Mouse (Mus musculus) megakaryocyte, embryonic 14.5 days (primary cell): Measurements from ENCODE around the gene Parvb.

Source experiments
- FLI1 ChIP-seq: IDR thresholded peaks from 2 replicates; pipeline ENCODE4 v1.6.1; 2012; ENCODE audit warnings: low read length, inconsistent platforms, mixed read lengths
- GATA1 ChIP-seq: IDR thresholded peaks from 3 replicates; pipeline ENCODE4 v1.6.1; 2012; ENCODE audit warnings: mixed read lengths, low read length, inconsistent platforms, borderline replicate concordance

DNA sequence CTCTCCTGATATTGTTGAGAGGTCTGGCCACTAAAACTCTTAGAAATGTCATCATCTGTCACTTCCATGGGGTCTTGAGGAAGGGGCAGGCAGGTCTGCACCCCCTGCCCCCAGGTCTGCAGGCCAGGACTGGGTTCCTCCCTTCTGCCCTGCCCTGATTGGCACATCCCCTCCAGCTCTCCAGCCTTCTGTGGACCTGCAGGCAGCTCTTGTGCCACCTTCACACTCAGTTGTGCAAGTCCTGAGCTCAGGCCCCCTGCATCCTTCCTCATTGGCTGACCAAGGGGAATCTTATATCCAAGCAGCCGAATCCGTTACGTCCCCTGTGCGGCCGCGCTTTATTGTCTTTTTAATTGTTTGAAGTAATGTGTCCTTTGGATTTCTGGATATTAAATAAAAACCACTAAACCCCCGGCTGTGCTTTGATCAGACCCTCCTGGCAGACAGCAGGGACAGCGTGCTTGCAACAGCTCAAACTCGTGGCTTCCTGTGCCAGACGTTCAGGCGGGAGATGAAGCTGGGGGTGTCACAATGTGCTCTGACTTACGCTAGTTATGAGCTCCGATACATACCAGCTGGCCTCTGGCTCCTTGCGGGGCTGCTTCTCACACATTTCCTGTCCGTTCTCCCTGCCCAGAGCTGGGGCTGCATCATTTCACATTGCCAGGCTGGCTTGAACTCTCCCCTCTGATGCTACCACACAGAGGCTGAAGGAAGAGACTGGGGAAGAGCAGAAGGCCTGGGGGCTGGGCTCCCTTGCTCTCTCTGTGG lies 83.6 kb downstream of the Parvb start:
- TF ChIP-seq GATA1 = no peak
- no peak for TF ChIP-seq FLI1
